Mouse (Mus musculus): ENCODE data around the gene Itsn1. TPM values are rescaled to one million over a fixed set of nuclear protein-coding genes. Genes with fewer than 3 reads are reported as not detected.
A peak's percentile ranks its signal among the peaks of the same experiment; 100 is the strongest.

Itsn1 gene
- polyA plus RNA-seq, 1 experiment = 57.0 TPM

GRCm38 (mm10) chr16:91716927-91717349, 12.1 kb upstream of the Itsn1 start:
- Histone ChIP-seq H3K4me1 (ENCODE audit: control insufficient read depth, insufficient read depth, insufficient read length, low read length) (no peaks in the 10 kb centered on the region), H3K27ac (replicated peaks; ENCODE audit: low read depth, low read length) (no peak overlapping the region), H3K4me3 (ENCODE audit: insufficient read depth, low read depth, low read length) (no peak overlapping the region)

- H3K27ac ChIP-seq (replicated peaks; ENCODE audit: low read depth, low read length) = no peak overlapping the region
- no peak overlapping the region for H3K4me3 ChIP-seq (ENCODE audit: insufficient read depth, low read depth, low read length)
- no peaks in the 10 kb centered on the region for H3K4me1 ChIP-seq (ENCODE audit: control insufficient read depth, insufficient read depth, insufficient read length, low read length)
Observed at GRCm38 (mm10) chr16:91717399-91717798, 11.7 kb upstream of the Itsn1 start.

GRCm38 (mm10) chr16:91724247-91724646, 4.8 kb upstream of the Itsn1 start:
- Histone ChIP-seq H3K4me3 (ENCODE audit: insufficient read depth, low read depth, low read length) (no peak overlapping the region), H3K4me1 (ENCODE audit: control insufficient read depth, insufficient read depth, insufficient read length, low read length) (peaks cover 7% of the 10 kb centered on the region; the same call in 1 of the 2 replicates), H3K27ac (replicated peaks; ENCODE audit: low read depth, low read length) (no peak overlapping the region)

DNA sequence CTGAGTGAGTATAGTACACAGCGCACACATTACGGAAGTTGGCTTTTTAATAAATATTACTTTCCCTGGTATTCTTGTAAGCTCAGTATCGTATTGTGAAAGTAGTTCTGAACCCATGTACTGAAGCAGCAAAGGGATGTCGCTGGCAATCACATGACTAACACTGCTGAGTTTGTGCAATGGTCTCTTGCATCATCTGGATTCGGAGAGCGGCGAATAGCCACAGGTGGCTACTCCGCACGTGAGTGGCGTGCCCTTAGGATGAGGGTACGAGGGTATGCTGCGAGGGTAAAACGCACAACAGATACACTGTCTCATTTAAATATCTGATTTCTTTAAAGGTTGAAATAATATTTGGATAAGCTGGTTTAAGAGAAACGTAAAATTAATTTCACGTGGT, 1.6 kb upstream of the Itsn1 start:
- peaks cover 9% of the 10 kb centered on the region; the same call in 1 of the 2 replicates for H3K4me1 ChIP-seq (ENCODE audit: control insufficient read depth, insufficient read depth, insufficient read length, low read length)
- H3K4me3 ChIP-seq (ENCODE audit: insufficient read depth, low read depth, low read length) = peak overlapping the region; percentile 76
- peak overlapping the region; percentile 44 for H3K27ac ChIP-seq (replicated peaks; ENCODE audit: low read depth, low read length)

DNA sequence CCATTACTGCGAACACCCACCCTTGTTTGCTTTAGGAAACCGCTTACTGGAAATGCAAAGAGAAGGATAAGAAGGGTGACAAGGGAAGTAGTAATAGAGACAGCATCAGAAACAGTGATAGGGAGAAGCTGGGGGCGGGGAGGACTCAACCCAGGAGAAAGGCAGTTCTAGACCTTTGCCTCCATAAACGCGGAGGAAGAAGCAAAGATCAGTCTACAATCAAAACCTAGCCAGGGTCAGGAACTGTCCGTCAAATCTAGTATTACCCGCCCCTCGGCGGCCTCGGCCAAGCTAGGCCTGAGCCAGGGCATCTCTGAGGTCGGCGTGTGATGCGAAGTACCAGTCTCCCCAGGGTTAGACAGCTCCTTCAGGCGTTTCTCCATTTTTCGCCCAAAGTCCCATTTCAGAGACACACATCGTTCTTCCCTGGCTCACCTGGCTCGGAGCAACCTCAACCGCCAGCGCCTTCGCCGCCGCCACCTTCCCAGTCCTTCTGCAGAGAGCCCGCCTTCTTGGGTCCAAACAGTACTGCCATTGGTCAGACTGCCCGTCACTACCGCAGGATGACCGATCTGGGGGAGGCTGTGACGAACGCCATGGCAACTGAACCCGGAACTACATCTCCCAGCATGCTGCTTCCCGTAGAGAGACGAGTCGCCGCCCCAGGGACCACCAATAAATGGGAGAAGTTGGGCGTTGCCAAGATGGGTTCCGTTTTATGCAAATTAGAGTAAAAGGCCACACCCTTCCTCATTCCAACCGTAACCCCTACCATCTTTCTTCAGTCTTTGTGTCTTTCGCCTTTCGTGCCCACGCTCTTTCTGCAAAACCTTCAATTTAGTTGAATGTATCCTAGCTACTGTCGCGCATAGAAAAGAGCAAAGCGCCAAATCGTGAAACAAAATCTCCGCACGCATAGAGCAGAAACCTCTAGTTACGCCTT, 687 bp upstream of the Itsn1 start, which contains the start of gene Cryzl1:
Gene Cryzl1 (minus strand): TSS at position 853 of the 943 bp plus-strand sequence.
- Histone ChIP-seq H3K27ac (replicated peaks; ENCODE audit: low read depth, low read length) (peak within 1 kb of the TSS; percentile 84), H3K4me3 (ENCODE audit: insufficient read depth, low read depth, low read length) (peak within 1 kb of the TSS; percentile 76), H3K4me1 (ENCODE audit: control insufficient read depth, insufficient read depth, insufficient read length, low read length) (peaks cover 9% of the 10 kb centered on the region; the same call in 1 of the 2 replicates)

DNA sequence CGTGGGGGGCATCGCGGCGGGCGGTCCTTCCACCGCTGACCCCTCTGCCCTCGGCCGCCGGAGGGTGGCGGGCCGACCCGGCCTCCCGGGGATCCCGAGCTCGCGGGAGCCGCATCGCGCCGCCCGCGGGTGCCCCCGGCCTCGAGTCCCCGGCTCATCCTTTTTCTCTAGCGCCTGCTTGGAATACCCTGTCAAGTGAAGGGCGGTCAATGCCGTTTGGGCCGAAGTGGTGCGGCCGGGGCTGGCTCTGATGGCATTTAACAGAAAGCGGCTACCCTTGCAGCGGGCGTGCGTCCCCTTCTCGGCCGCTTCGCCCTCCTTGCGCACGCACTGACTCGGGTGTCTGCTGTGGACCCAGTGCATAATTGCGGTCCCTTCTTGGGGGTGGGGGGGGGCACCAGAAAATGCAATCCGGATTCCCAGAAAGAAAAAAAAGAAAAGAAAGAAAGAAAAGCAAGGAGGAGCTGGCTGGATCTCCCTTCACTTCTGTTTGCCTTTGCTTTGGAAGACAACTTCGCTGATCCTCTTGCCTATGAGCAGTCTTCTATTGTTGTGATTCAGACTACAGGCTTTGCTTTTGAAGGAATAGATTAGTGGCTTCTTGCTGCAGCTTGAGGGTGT, 850 bp downstream of the Itsn1 start:
- Histone ChIP-seq H3K27ac (replicated peaks; ENCODE audit: low read depth, low read length) (peak overlapping the region; percentile 7; the same call in 1 of the 2 replicates), H3K4me1 (ENCODE audit: control insufficient read depth, insufficient read depth, insufficient read length, low read length) (peaks cover 10% of the 10 kb centered on the region), H3K4me3 (ENCODE audit: insufficient read depth, low read depth, low read length) (peak overlapping the region; percentile 66)

- H3K4me1 ChIP-seq (ENCODE audit: control insufficient read depth, insufficient read depth, insufficient read length, low read length) = peaks cover 13% of the 10 kb centered on the region
- peak overlapping the region; percentile 7; the same call in 1 of the 2 replicates for H3K27ac ChIP-seq (replicated peaks; ENCODE audit: low read depth, low read length)
- H3K4me3 ChIP-seq (ENCODE audit: insufficient read depth, low read depth, low read length) = peak overlapping the region; percentile 66
Observed at GRCm38 (mm10) chr16:91730446-91730845, 1.4 kb downstream of the Itsn1 start.

GRCm38 (mm10) chr16:91732816-91733215, 3.7 kb downstream of the Itsn1 start:
- H3K4me1 ChIP-seq (ENCODE audit: control insufficient read depth, insufficient read depth, insufficient read length, low read length) = peaks cover 21% of the 10 kb centered on the region
- no peak overlapping the region for H3K4me3 ChIP-seq (ENCODE audit: insufficient read depth, low read depth, low read length)
- no peak overlapping the region for H3K27ac ChIP-seq (replicated peaks; ENCODE audit: low read depth, low read length)

DNA sequence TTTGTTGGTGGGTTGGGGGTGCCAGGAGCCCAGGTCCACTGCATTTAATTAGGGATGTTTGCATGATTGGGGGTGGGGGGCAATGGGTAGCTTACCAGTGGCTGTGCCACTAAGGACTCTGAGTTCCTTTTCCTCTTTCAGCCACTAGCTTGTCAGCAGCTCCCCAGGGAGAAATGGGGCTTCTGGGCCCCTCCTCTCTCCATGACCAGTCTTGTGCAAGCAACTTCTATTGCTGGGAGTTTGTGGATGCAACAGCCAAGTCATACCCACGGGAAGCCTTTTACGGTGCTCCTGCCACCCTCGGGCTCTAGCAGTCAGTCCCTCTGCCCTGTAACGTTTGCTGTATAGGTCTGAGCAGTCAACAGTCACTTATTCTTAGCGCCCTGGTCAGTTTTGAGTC, 5.7 kb downstream of the Itsn1 start:
- no peak overlapping the region for H3K4me3 ChIP-seq (ENCODE audit: insufficient read depth, low read depth, low read length)
- peak overlapping the region; percentile 58; the same call in 1 of the 2 replicates for H3K27ac ChIP-seq (replicated peaks; ENCODE audit: low read depth, low read length)

DNA sequence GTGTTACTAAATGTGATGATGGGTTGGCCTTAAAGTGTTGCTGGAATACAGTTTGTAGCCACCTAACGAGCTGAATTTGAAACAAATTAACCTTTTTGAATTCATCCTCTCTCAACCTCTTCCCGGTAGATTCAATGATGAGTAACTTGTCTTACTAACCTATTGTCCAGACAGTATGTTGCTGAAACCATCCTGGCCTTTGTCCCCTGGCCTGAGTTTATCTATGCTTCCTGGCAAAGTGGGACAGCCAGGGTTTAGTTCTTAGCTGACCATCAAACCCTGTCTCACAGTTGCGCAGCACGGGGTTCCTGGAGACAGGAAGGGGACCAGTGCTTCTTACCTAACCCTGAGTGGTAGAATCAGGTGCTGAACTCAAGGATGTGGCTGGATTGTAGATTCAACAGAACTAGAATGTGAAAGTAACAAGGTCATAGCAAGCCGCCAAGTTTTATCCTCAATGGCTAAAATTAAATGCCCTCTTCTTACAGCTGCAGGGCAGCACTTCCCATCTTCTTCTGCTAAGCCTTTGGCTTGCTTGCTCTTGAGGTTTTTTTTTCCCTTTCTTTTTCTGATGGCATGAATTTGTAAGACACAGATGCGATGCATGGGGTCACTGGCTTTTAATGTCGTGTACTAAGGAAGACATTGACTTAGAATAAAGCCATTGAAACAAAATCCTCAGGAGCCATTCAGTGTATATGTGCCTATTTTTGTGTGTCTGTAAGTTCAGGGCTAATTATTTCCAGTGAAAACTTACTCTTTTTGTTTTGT, 7.2 kb downstream of the Itsn1 start:
- Histone ChIP-seq H3K27ac (replicated peaks; ENCODE audit: low read depth, low read length) (0 out of 2 replicates have a peak overlapping the region, but pooled peaks have one; percentile 18), H3K4me1 (ENCODE audit: control insufficient read depth, insufficient read depth, insufficient read length, low read length) (peaks cover 27% of the 10 kb centered on the region), H3K4me3 (ENCODE audit: insufficient read depth, low read depth, low read length) (no peak overlapping the region)

More for the DNA sequence above, 5.7 kb downstream of the Itsn1 start:
- H3K4me1 ChIP-seq (ENCODE audit: control insufficient read depth, insufficient read depth, insufficient read length, low read length) = peaks cover 23% of the 10 kb centered on the region

DNA sequence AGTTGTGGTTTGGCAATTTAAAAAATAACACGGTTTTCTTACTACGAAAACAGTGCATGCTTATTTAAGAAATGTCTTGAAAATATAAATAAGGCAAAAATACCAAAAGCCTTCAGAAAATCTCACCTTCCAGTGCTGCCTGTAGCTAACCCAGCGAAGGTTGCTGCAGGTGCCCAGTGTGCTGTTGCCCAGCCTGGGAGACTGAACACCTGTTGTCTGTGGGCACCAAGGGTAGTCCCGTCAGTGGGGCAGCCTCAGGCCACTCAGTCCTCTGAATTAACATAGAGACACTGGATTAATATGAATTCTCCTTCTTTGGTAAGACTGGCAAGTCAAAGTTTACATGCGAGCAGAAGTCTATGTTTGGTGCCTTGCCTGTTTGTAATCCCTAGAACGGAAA, 9.4 kb downstream of the Itsn1 start:
- Histone ChIP-seq H3K27ac (replicated peaks; ENCODE audit: low read depth, low read length) (no peak overlapping the region), H3K4me1 (ENCODE audit: control insufficient read depth, insufficient read depth, insufficient read length, low read length) (peaks cover 26% of the 10 kb centered on the region), H3K4me3 (ENCODE audit: insufficient read depth, low read depth, low read length) (no peak overlapping the region)

GRCm38 (mm10) chr16:91740184-91740917, 11.3 kb downstream of the Itsn1 start:
- no peak overlapping the region for H3K4me3 ChIP-seq (ENCODE audit: insufficient read depth, low read depth, low read length)
- H3K27ac ChIP-seq (replicated peaks; ENCODE audit: low read depth, low read length) = 0 out of 2 replicates have a peak overlapping the region, but pooled peaks have one; percentile 29

GRCm38 (mm10) chr16:91740918-91741255, 11.8 kb downstream of the Itsn1 start:
- peak overlapping the region; percentile 51; the same call in 1 of the 2 replicates for H3K27ac ChIP-seq (replicated peaks; ENCODE audit: low read depth, low read length)
- H3K4me1 ChIP-seq (ENCODE audit: control insufficient read depth, insufficient read depth, insufficient read length, low read length) = peaks cover 17% of the 10 kb centered on the region
- no peak overlapping the region for H3K4me3 ChIP-seq (ENCODE audit: insufficient read depth, low read depth, low read length)

More at GRCm38 (mm10) chr16:91740184-91740917, 11.3 kb downstream of the Itsn1 start:
- peaks cover 22% of the 10 kb centered on the region for H3K4me1 ChIP-seq (ENCODE audit: control insufficient read depth, insufficient read depth, insufficient read length, low read length)

DNA sequence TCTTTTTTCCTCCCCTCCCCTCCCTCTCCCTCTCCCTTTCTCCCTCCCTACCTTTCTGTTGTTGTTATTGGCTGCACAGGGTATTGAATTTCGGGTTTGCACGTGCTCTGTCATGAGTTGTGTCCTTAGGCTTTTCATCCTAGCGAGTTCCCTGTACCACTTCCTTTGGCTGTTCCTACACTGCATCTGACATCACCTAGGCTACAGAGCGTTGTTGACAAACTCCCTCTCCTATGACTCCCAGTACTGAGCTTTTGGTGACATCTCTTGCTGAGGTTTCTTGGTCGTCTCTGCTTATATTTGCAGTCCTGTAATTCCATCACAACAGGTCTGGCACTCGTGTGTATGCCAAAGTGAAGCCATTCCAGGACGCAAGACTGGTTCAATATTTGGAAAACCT, 14.0 kb downstream of the Itsn1 start:
- no peak overlapping the region for H3K27ac ChIP-seq (replicated peaks; ENCODE audit: low read depth, low read length)

More for the DNA sequence above, 14.0 kb downstream of the Itsn1 start:
- Histone ChIP-seq H3K4me3 (ENCODE audit: insufficient read depth, low read depth, low read length) (no peak overlapping the region), H3K4me1 (ENCODE audit: control insufficient read depth, insufficient read depth, insufficient read length, low read length) (peaks cover 7% of the 10 kb centered on the region; the same call in 1 of the 2 replicates)
